15 mouse cellular contexts compared by ENCODE assay signal in the genomic region with DNA sequence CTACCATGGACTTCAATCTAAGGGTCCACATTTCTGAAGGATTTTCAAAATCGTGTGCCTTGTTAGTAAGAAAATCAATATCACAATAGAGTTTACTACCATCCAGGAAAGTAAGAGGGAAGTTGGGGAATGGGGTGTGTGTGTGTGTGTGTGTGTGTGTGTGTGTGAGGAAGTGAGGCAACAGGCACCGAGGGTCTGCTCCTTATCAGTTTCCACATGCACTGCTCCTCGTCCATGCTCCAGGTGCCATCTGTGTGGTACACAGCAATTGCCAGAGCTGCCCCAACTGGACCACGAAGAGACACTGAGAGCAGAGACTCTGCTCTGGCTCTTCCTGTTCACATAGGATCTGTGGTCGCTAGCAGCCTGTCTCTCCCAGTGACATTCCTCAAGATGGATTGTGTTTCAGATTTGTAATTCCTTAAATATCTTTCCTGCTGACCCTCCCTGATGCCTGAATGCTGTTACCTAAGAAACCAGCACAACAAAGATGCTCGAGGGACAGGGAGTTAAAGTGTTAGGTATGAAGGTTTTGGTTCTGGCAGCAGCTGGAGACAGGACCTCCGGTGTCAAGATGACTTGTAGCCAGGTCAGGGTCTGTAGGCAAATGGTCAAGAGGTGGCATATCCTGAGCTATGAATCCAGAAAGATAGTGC. TPM values are rescaled to one million over a fixed set of nuclear protein-coding genes. Genes with fewer than 3 reads are reported as not detected.
DNase-seq lines count a peak whose midpoint lies in the region; TF ChIP-seq lines count a peak whose summit lies in the region.
"Had no signal": no experiment of that assay in that cellular context is flagged by ENCODE, and none has a peak within 500 bp of the region (broad histone marks: within the 10 kb centered on the region; RNA-seq: fewer than 3 reads in every experiment).

No protein-coding gene starts in this region.

- H3K4me1 ChIP-seq in kidney, adult 2 months (ENCODE audit: control insufficient read depth, insufficient read depth, low read length): peaks cover 14% of the 10 kb centered on the region; the same call in 1 of the 2 replicates

- H3K27me3 ChIP-seq in kidney, adult 2 months (replicated peaks; ENCODE audit: control insufficient read depth, insufficient read depth, low read length): no peaks in the 10 kb centered on the region
- H3K27me3 ChIP-seq: kidney, embryonic 15.5 days; midbrain, embryonic 15.5 days had no signal

- no peaks in the 10 kb centered on the region for H3K36me3 ChIP-seq in kidney, adult 2 months (ENCODE audit: control insufficient read depth, insufficient read depth, low read length)
- H3K36me3 ChIP-seq: kidney, embryonic 15.5 days; midbrain, embryonic 15.5 days had no signal

- TF ChIP-seq CTCF in kidney, adult 2 months (conservative IDR thresholded peaks at IDR 0.05; ENCODE audit: insufficient read depth, insufficient read length, low read depth, low read length): no peak

- DNase-seq in heart, adult 11 months: peak; percentile 81
- no peak for DNase-seq in heart, adult 9 months (ENCODE audit: low spot score in 2 of 2)
- no peak for DNase-seq in kidney, adult 2 months
- no peak for DNase-seq in kidney, postnatal 36 days
- DNase-seq in ovary, postnatal 36 days (ENCODE audit: low spot score): peak; percentile 0
- no peak for DNase-seq in ovary, postnatal 14 days (ENCODE audit: low spot score)
- no peak for DNase-seq in cerebellum, postnatal 36 days
- no peak for DNase-seq in urinary bladder, postnatal 14 days (ENCODE audit: low spot score)
- DNase-seq: adrenal gland, adult 8-10 months; B cell, adult 2 months; forebrain, postnatal 0 days; thymus, postnatal 4 days had no signal

- TF ChIP-seq POLR2A in kidney, adult 2 months (IDR thresholded peaks at IDR 0.05; ENCODE audit: low read depth, low read length): no peak

- 56% methylated on average over 7 of the region's 7 CpGs for WGBS in kidney, adult 2 months

- H3K4me3 ChIP-seq in kidney, adult 2 months (ENCODE audit: insufficient read depth, low read depth, low read length): no peak overlapping the region
- H3K4me3 ChIP-seq: erythroblast, embryonic 14.5 days; kidney, embryonic 15.5 days; midbrain, embryonic 15.5 days had no signal

- peak overlapping the region; percentile 3; the same call in 1 of the 2 replicates for H3K27ac ChIP-seq in kidney, adult 2 months (ENCODE audit: insufficient read depth, low read depth, low read length)

RNA-seq across cellular contexts. Expression of gene Afdn, which starts 22.1 kb away (rescaled TPM):
- 35.1 and 42.3 TPM in 2 replicates for polyA plus RNA-seq in kidney, adult 2 months (2012; rRNA removed)
- polyA plus RNA-seq: erythroblast, embryonic 14.5 days had no signal

RNA-seq across cellular contexts. Expression of gene Tcte2, which starts 23.4 kb away (rescaled TPM):
- polyA plus RNA-seq in kidney, adult 2 months (2012; rRNA removed): 4.3 and 5.1 TPM in 2 replicates
- polyA plus RNA-seq: erythroblast, embryonic 14.5 days had no signal

Comparison
In these comparisons a context has a peak if more than half of its experiments do, and no peak if none do; other contexts are left out.
1. DNase-seq: peak in heart, adult 11 months (single experiment) and ovary, postnatal 36 days (single experiment); none in heart, adult 9 months (0 of 2), kidney, adult 2 months (single experiment), kidney, postnatal 36 days (0 of 2), ovary, postnatal 14 days (single experiment), cerebellum, postnatal 36 days (0 of 2) and urinary bladder, postnatal 14 days (single experiment).